Mouse (Mus musculus) hematopoietic stem cell, adult 5-6 weeks (primary cell): ENCODE data around the gene Olfr1416. TPM values are rescaled to one million over a fixed set of nuclear protein-coding genes. Genes with fewer than 3 reads are reported as not detected.

Source experiments
- ATAC-seq, 2 experiments: fragments of 125-278 bp in 1 of 2; replicated peaks in 1 of 2; 2 replicates each; pipeline ENCODE4 v1.8.0; 2016 to 2017; ENCODE audit warnings: inconsistent platforms in 2 of 2, mild to moderate bottlenecking in 2 of 2, moderate number of reproducible peaks in 2 of 2, low read depth in 1 of 2, moderate TSS enrichment in 1 of 2; ENCODE audit not compliant: low FRiP score in 2 of 2, poor library complexity in 2 of 2, severe bottlenecking in 2 of 2, insufficient read depth in 1 of 2, low TSS enrichment in 1 of 2
- total RNA-seq: library from RNA; stranded (forward); fragments of 172-1452, 232-1000 nt; gene quantifications from 2 replicates; pipeline ENCODE4 v1.2.3, GENCODE M21; 2017

The Olfr1416 gene
- total RNA-seq, 1 experiment from 2014 or later, result not detected

- ATAC-seq, result peak; percentile 75 to 83
These were observed 47.1 kb downstream of the Olfr1416 start for GRCm38 (mm10) chr1:92437678-92438271.

- no peak for ATAC-seq
These were observed 48.0 kb downstream of the Olfr1416 start for GRCm38 (mm10) chr1:92436831-92437321.

GRCm38 (mm10) chr1:92434986-92435385, 49.9 kb downstream of the Olfr1416 start:
- ATAC-seq, result no peak

DNA sequence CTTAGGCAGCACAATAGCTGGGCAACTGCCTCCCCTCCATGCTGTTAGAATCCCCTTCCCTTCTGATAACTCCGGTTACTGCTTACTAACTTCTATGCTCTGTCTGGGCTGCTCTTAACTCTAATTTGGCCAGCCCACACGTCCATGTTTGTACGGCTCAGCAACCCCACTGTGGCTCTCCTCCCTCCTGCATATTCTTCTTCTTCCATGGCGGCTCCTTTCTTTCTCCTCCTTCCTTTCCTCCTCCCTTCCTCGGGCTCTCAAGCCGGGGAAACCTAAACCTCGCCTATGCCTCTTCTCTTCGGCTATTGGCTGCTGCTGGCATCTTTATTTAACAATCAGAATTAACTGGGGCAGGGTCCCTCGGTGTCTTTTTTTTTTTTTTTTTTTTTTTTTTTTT, 52.1 kb downstream of the Olfr1416 start:
- ATAC-seq, result no peak

DNA sequence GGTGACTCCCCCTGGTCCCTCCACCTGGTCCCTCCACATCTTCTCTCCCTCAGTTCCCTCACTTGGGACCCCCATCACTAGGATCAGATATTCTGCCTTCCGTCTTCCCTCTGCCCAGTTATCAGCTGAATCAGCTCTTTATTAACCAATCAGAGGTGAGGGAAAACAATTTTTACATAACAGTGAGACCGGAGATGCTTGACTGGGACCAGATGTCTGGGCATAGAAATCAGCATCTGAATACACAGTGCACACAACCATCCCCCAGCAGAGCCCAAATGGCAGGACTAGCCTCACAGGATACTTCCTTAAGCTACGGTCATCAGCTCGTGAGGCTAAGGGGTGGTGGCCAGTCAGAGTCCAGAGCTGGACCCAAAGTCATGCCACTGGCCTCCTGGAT, 52.8 kb downstream of the Olfr1416 start:
- no peak for ATAC-seq

GRCm38 (mm10) chr1:92431420-92431819, 53.5 kb downstream of the Olfr1416 start:
- no peak for ATAC-seq

DNA sequence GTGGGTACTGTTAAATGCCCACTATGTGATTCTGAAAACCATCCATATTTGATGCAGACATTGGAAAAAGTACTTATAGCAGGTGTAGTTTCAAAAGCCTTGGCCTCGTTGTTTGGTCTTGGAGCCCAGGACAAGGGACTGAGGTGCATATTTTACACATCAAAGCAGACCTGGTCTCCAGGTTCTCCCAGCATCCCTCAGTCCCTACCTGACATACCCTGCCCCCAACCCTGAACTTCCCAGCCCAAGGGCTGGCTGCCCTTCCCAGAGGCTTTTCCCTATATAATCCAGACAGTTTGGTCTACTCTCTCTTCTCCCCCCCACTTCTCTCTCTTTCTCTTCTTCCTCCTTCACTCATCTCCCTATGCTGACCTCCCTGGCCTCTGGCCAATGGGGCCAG, 53.9 kb downstream of the Olfr1416 start:
- ATAC-seq, result no peak

Other genes starting within 250 kb of the Olfr1416 start
- 84.7 and 94.9 TPM in 2 replicates for gene Ndufa10, start 11.3 kb downstream of the Olfr1416 start, total RNA-seq
- gene Olfr1415, start 11.0 kb upstream of the Olfr1416 start, total RNA-seq, result not detected in 2 replicates
- gene Olfr1414, start 33.5 kb upstream of the Olfr1416 start, total RNA-seq, result not detected in 2 replicates
- not detected in 2 replicates for gene Olfr1413, start 86.2 kb upstream of the Olfr1416 start, total RNA-seq
- not detected in 2 replicates for gene Olfr1412, start 100.7 kb upstream of the Olfr1416 start, total RNA-seq
- gene Olfr1411, start 109.3 kb upstream of the Olfr1416 start, total RNA-seq, result not detected in 2 replicates
- gene Olfr1410, start 120.7 kb upstream of the Olfr1416 start, total RNA-seq, result not detected in 2 replicates
- gene Olfr12, start 132.7 kb upstream of the Olfr1416 start, total RNA-seq, result not detected in 2 replicates
- 99.2 and 139 TPM in 2 replicates for gene Cops9, start 156.9 kb upstream of the Olfr1416 start, total RNA-seq
- gene Otos, start 163.7 kb upstream of the Olfr1416 start, total RNA-seq, result 17.1 and 21.5 TPM in 2 replicates